Mouse (Mus musculus) MEL (cell line): Measurements from ENCODE around the gene Fancc. TPM values are rescaled to one million over a fixed set of nuclear protein-coding genes. Genes with fewer than 3 reads are reported as not detected.

Experiments used
- DNase-seq: peaks from one replicate; pipeline ENCODE4 v3.0.0; 2011; ENCODE audit warnings: low read depth, low spot score
- H3K27ac ChIP-seq: 2 replicates; pipeline ENCODE4 v1.5.1; 2012; ENCODE audit warnings: low read depth, mild to moderate bottlenecking, control low read depth, low read length, moderate library complexity; ENCODE audit not compliant: control insufficient read depth
- H3K27me3 ChIP-seq, 2 experiments: fragments of 150-350 bp in 1 of 2; sonication (generic) in 1 of 2; 2 replicates each; pipeline ENCODE4 v1.6.1; 2012; ENCODE audit warnings: low read length in 2 of 2, mild to moderate bottlenecking in 2 of 2, improper control_type of control experiment in 1 of 2, moderate library complexity in 1 of 2; ENCODE audit not compliant: insufficient read depth in 2 of 2, control insufficient read depth in 1 of 2
- H3K36me3 ChIP-seq, 2 experiments: 2 replicates each; pipeline ENCODE4 v1.6.1; 2012 to 2014; ENCODE audit warnings: low read length in 2 of 2, improper control_type of control experiment in 1 of 2, inconsistent platforms in 1 of 2, mild to moderate bottlenecking in 1 of 2; ENCODE audit not compliant: insufficient read depth in 2 of 2, control insufficient read depth in 1 of 2
- H3K4me1 ChIP-seq, 2 experiments: fragments of 150-350 bp in 1 of 2; sonication (generic) in 1 of 2; 2 replicates each; pipeline ENCODE4 v1.6.1; 2012; ENCODE audit warnings: low read length in 2 of 2, improper control_type of control experiment in 1 of 2, mild to moderate bottlenecking in 1 of 2; ENCODE audit not compliant: insufficient read depth in 2 of 2, control insufficient read depth in 1 of 2
- H3K4me3 ChIP-seq, 2 experiments: fragments of 150-350 bp in 1 of 2; sonication (generic) in 1 of 2; 2 replicates each; pipeline ENCODE4 v1.5.1; 2012; ENCODE audit warnings: low read depth in 2 of 2, low read length in 2 of 2, mild to moderate bottlenecking in 2 of 2, moderate library complexity in 2 of 2, control low read depth in 1 of 2, improper control_type of control experiment in 1 of 2; ENCODE audit not compliant: control insufficient read depth in 1 of 2, insufficient read depth in 1 of 2
- H3K79me2 ChIP-seq: 2 replicates; pipeline ENCODE4 v1.6.1; 2012; ENCODE audit warnings: mild to moderate bottlenecking, low read length, moderate library complexity; ENCODE audit not compliant: control insufficient read depth, poor library complexity, insufficient read depth
- H3K9ac ChIP-seq: 2 replicates; pipeline ENCODE4 v1.6.1; 2012; ENCODE audit warnings: low read depth, mild to moderate bottlenecking, control low read depth, low read length, moderate library complexity; ENCODE audit not compliant: control insufficient read depth, poor library complexity, severe bottlenecking
- H3K9me3 ChIP-seq: fragments of 150-350 bp; sonication (generic); replicated peaks from 2 replicates; pipeline ENCODE4 v1.6.1; 2012; ENCODE audit warnings: mild to moderate bottlenecking, low read length, improper control_type of control experiment, moderate library complexity; ENCODE audit not compliant: insufficient read depth
- BHLHE40 ChIP-seq: IDR thresholded peaks from 2 replicates; pipeline ENCODE4 v1.6.1; 2012; ENCODE audit warnings: low read depth, mild to moderate bottlenecking, inconsistent platforms, low read length, improper control_type of control experiment, borderline replicate concordance
- CTCF ChIP-seq, 3 experiments: IDR thresholded peaks in 2 of 3; conservative IDR thresholded peaks in 1 of 3; 2 replicates each; pipeline ENCODE4 v1.5.1; 2011 to 2012; ENCODE audit warnings: low read length in 3 of 3, low read depth in 2 of 3, mild to moderate bottlenecking in 2 of 3, improper control_type of control experiment in 1 of 3, inconsistent platforms in 1 of 3, mixed read lengths in 1 of 3, moderate library complexity in 1 of 3; ENCODE audit not compliant: control insufficient read depth in 1 of 3, insufficient read depth in 1 of 3, poor library complexity in 1 of 3, severe bottlenecking in 1 of 3
- E2F4 ChIP-seq: IDR thresholded peaks from 2 replicates; pipeline ENCODE4 v1.6.1; 2011; ENCODE audit warnings: low read depth, low read length, improper control_type of control experiment, borderline replicate concordance
- ELF1 ChIP-seq: IDR thresholded peaks from 2 replicates; pipeline ENCODE4 v1.6.1; 2014; ENCODE audit warnings: low read depth, mild to moderate bottlenecking, inconsistent platforms, low read length, improper control_type of control experiment, moderate library complexity
- ETS1 ChIP-seq: IDR thresholded peaks from 2 replicates; pipeline ENCODE4 v1.6.1; 2012; ENCODE audit warnings: low read depth, mild to moderate bottlenecking, inconsistent platforms, low read length, improper control_type of control experiment, moderate library complexity
- HCFC1 ChIP-seq: IDR thresholded peaks from 2 replicates; pipeline ENCODE4 v1.6.1; 2012; ENCODE audit warnings: low read depth, mild to moderate bottlenecking, inconsistent platforms, low read length, improper control_type of control experiment, moderate library complexity
- KAT2A ChIP-seq: conservative IDR thresholded peaks from 2 replicates; pipeline ENCODE4 v1.6.1; 2012; ENCODE audit warnings: low read depth, low read length, improper control_type of control experiment, inconsistent platforms
- MAFK ChIP-seq: IDR thresholded peaks from 2 replicates; pipeline ENCODE4 v1.6.1; 2011; ENCODE audit warnings: low read depth, mild to moderate bottlenecking, low read length, improper control_type of control experiment, borderline replicate concordance
- MEF2A ChIP-seq: IDR thresholded peaks from 2 replicates; pipeline ENCODE4 v1.6.1; 2014; ENCODE audit warnings: low read depth, mild to moderate bottlenecking, inconsistent platforms, low read length, improper control_type of control experiment; ENCODE audit not compliant: poor library complexity, insufficient replicate concordance, severe bottlenecking; ENCODE audit errors: extremely low read depth
- MYB ChIP-seq: IDR thresholded peaks from 2 replicates; pipeline ENCODE4 v1.6.1; 2011; ENCODE audit warnings: mild to moderate bottlenecking, low read depth, low read length, improper control_type of control experiment
- NELFE ChIP-seq: IDR thresholded peaks from 2 replicates; pipeline ENCODE4 v1.6.1; 2011; ENCODE audit warnings: low read depth, low read length, improper control_type of control experiment
- NRF1 ChIP-seq: IDR thresholded peaks from 2 replicates; pipeline ENCODE4 v1.6.1; 2014; ENCODE audit warnings: low read depth, mild to moderate bottlenecking, inconsistent platforms, low read length, improper control_type of control experiment, moderate library complexity; ENCODE audit not compliant: poor library complexity, insufficient read depth, severe bottlenecking
- POLR2A ChIP-seq, 2 experiments: IDR thresholded peaks; 2 replicates each; pipeline ENCODE4 v1.6.1; 2011 to 2012; ENCODE audit warnings: low read length in 2 of 2, mild to moderate bottlenecking in 2 of 2, control low read depth in 1 of 2, improper control_type of control experiment in 1 of 2, low read depth in 1 of 2, moderate library complexity in 1 of 2; ENCODE audit not compliant: control insufficient read depth in 1 of 2, insufficient read depth in 1 of 2, poor library complexity in 1 of 2
- RAD21 ChIP-seq: IDR thresholded peaks from 2 replicates; pipeline ENCODE4 v1.6.1; 2011; ENCODE audit warnings: mild to moderate bottlenecking, low read depth, low read length, improper control_type of control experiment
- SIN3A ChIP-seq: IDR thresholded peaks from 2 replicates; pipeline ENCODE4 v1.6.1; 2012; ENCODE audit warnings: low read length, improper control_type of control experiment, inconsistent platforms
- TBP ChIP-seq: IDR thresholded peaks from 2 replicates; pipeline ENCODE4 v1.8.0; 2011; ENCODE audit warnings: low read depth, low read length, improper control_type of control experiment
- USF1 ChIP-seq: IDR thresholded peaks from 2 replicates; pipeline ENCODE4 v1.6.1; 2014; ENCODE audit warnings: low read depth, mild to moderate bottlenecking, inconsistent platforms, low read length, improper control_type of control experiment, moderate library complexity
- USF2 ChIP-seq, 2 experiments: IDR thresholded peaks; 2 replicates each; pipeline ENCODE4 v1.6.1; 2011 to 2012; ENCODE audit warnings: improper control_type of control experiment in 2 of 2, low read length in 2 of 2, borderline replicate concordance in 1 of 2, inconsistent platforms in 1 of 2, low read depth in 1 of 2, mild to moderate bottlenecking in 1 of 2; ENCODE audit not compliant: insufficient read depth in 1 of 2
- ZKSCAN1 ChIP-seq: IDR thresholded peaks from 2 replicates; pipeline ENCODE4 v1.6.1; 2012; ENCODE audit warnings: low read depth, mild to moderate bottlenecking, inconsistent platforms, low read length, improper control_type of control experiment, moderate library complexity
- ZMIZ1 ChIP-seq: IDR thresholded peaks from 2 replicates; pipeline ENCODE4 v1.6.1; 2012; ENCODE audit warnings: low read depth, mild to moderate bottlenecking, inconsistent platforms, low read length, improper control_type of control experiment, moderate library complexity
- ZNF384 ChIP-seq: IDR thresholded peaks from 2 replicates; pipeline ENCODE4 v1.6.1; 2012; ENCODE audit warnings: low read depth, mild to moderate bottlenecking, inconsistent platforms, low read length, improper control_type of control experiment
- polyA plus RNA-seq, 2 experiments: library from polyadenylated mRNA; stranded (reverse) in 1 of 2; unstranded in 1 of 2; fragments of >175 nt in 1 of 2; fragments of >200 nt in 1 of 2; gene quantifications; 2 replicates each; pipeline versions ENCODE4 v1.2.1 to v1.2.4; 2012; ENCODE audit warnings: low replicate concordance in 2 of 2, low read depth in 1 of 2; ENCODE audit not compliant: insufficient read length in 2 of 2, insufficient read depth in 1 of 2, missing spikeins in 1 of 2
- total RNA-seq: library from RNA; depleted of rRNA; stranded (reverse); fragments of 300-350 nt; gene quantifications from 2 replicates; pipeline ENCODE4 v1.2.3, GENCODE M21; 2012; rRNA removed

The Fancc gene
- 4.0 and 5.0 TPM in 2 replicates for total RNA-seq
- polyA plus RNA-seq: 1 to 10 TPM in 1 of 2 experiments, not detected in 1; 5.5 TPM

DNA sequence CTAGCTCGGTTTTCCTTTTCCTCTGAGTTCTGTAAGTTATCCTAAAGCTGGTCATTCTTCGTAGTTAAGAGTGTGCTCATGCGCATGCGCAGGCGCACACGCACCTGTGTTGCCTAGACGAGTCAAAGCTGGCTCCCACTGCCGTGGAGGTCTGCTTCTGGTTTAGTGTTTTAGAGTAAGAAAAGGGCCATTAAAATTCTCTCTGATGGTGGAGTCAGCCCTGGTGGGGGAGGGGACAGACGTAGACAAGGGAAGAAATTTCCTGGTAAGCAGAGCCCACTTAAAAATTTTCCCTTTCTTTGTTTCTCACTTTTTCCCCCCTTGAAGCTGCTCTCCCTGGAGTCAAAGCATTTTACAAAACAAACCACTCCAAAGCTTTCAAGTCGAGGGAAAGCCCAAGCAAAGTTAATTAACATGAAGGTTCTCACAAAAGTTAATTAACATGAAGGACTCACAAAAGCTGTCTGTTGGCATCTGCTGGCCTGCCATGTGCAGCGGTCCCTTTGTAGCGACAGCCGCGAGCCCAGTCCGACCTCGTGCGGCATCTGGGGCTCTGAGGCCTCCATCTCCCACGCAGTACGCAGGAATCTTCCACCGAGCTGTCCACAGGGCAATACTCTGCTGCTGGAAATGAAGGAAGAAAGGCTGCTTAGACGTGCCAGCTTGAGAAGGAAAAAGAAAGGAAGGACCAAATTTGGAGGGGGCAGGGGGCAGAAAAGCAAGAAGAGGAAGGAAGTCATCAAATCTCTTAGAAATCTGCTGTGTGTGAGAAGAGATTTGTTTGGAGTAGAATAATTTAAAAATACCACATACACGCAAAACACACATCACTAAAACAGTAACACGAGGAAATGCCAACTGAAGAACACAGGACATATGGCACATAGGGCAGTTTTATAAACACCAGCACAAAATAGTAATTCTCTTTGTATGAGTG is at the start of gene Fancc:
Gene Fancc (minus strand): TSS at position 633 of the 937 bp plus-strand sequence.
- no peak within 1 kb of the TSS for H3K9ac ChIP-seq
- H3K36me3 ChIP-seq: no peaks in the 10 kb centered on the region
- H3K9me3 ChIP-seq: no peaks in the 10 kb centered on the region
- no peaks in the 10 kb centered on the region for H3K79me2 ChIP-seq
- TF ChIP-seq USF1 (no peak), MEF2A (no peak), ZMIZ1 (no peak), BHLHE40 (no peak), E2F4 (no peak), USF2 (IDR thresholded peaks at IDR 0.05; ENCODE audit: borderline replicate concordance in 1 of 2, insufficient read depth in 1 of 2, low read depth in 1 of 2, low read length in 2 of 2) (no peak), MYB (no peak), NELFE (no peak), HCFC1 (no peak), RAD21 (no peak), ETS1 (no peak), TBP (no peak)
- peaks cover 2 to 7% of the 10 kb centered on the region in 2 experiments for H3K27me3 ChIP-seq
- no peaks in the 10 kb centered on the region for H3K4me1 ChIP-seq
- no peak for DNase-seq
- no peak within 1 kb of the TSS for H3K4me3 ChIP-seq
- H3K27ac ChIP-seq: no peak within 1 kb of the TSS

- H3K27me3 ChIP-seq: no peaks in the 10 kb centered on the region
- no peak overlapping the region for H3K4me3 ChIP-seq
- TF ChIP-seq RAD21 (no peak), CTCF (IDR thresholded peaks at IDR 0.05 in 2 of 3, conservative IDR thresholded peaks at IDR 0.05 in 1 of 3; ENCODE audit: control insufficient read depth in 1 of 3, insufficient read depth in 1 of 3, low read depth in 2 of 3, low read length in 3 of 3, poor library complexity in 1 of 3, severe bottlenecking in 1 of 3) (no peak), KAT2A (no peak), HCFC1 (no peak), ZMIZ1 (no peak), SIN3A (no peak), POLR2A (IDR thresholded peaks at IDR 0.05; ENCODE audit: control insufficient read depth in 1 of 2, insufficient read depth in 1 of 2, low read depth in 1 of 2, low read length in 2 of 2, poor library complexity in 1 of 2) (no peak), ZNF384 (no peak), NRF1 (no peak), ETS1 (no peak), MEF2A (no peak), ELF1 (no peak), ZKSCAN1 (no peak), USF2 (IDR thresholded peaks at IDR 0.05; ENCODE audit: borderline replicate concordance in 1 of 2, insufficient read depth in 1 of 2, low read depth in 1 of 2, low read length in 2 of 2) (no peak), MAFK (no peak)
- peaks cover 0 to 36% of the 10 kb centered on the region in 2 experiments; a peak in 3 of 4 replicates for H3K36me3 ChIP-seq
- no peak overlapping the region for H3K27ac ChIP-seq
- no peak for DNase-seq
- no peaks in the 10 kb centered on the region for H3K9me3 ChIP-seq
- H3K9ac ChIP-seq: no peak overlapping the region
- peaks cover 8% of the 10 kb centered on the region for H3K79me2 ChIP-seq
- H3K4me1 ChIP-seq: no peaks in the 10 kb centered on the region; a peak in 1 of 4 replicates
Observed at GRCm38 (mm10) chr13:63545291-63545690, 48.2 kb upstream of the Fancc start.
